Mouse (Mus musculus) forebrain, embryonic 10.5 days (tissue): ENCODE data around the gene B430306N03Rik. TPM values are rescaled to one million over a fixed set of nuclear protein-coding genes. Genes with fewer than 3 reads are reported as not detected.

Experiments used
- DNase-seq: peaks from one replicate; pipeline ENCODE4 v3.0.0-alpha.2; 2017; ENCODE audit warnings: low spot score; ENCODE audit errors: extremely low spot score
- H3K27ac ChIP-seq: fragments of 300-500 bp; sonication (generic); 2 replicates; pipeline ENCODE4 v1.5.1; 2016; ENCODE audit warnings: mild to moderate bottlenecking
- H3K27me3 ChIP-seq: fragments of 300-500 bp; sonication (generic); 2 replicates; pipeline ENCODE4 v1.6.1; 2016; ENCODE audit warnings: mild to moderate bottlenecking; ENCODE audit not compliant: poor library complexity, severe bottlenecking
- H3K36me3 ChIP-seq: fragments of 300-500 bp; sonication (generic); replicated peaks from 2 replicates; pipeline ENCODE4 v1.6.1; 2016; ENCODE audit warnings: mild to moderate bottlenecking, moderate library complexity
- H3K4me1 ChIP-seq: fragments of 300-500 bp; sonication (generic); 2 replicates; pipeline ENCODE4 v1.6.1; 2016
- H3K4me3 ChIP-seq: fragments of 300-500 bp; sonication (generic); 2 replicates; pipeline ENCODE4 v1.5.1; 2016; ENCODE audit warnings: mild to moderate bottlenecking, moderate library complexity
- H3K9me3 ChIP-seq: fragments of 300-500 bp; sonication (generic); 2 replicates; pipeline ENCODE4 v1.6.1; 2016; ENCODE audit warnings: mild to moderate bottlenecking, moderate library complexity
- WGBS: fragments of 180-500 bp; shearing (Covaris S2); methylation state at CpG from one replicate; pipeline ENCODE4 v1.1.7; 2016; 5-methylcytosine and 5-hydroxymethylcytosine counted together
- polyA plus RNA-seq: library from polyadenylated mRNA; unstranded; fragments of >200 nt; fragmentation: Nextera tagmentation; extraction: Ambion mirVana; gene quantifications from 2 replicates; pipeline ENCODE4 v1.2.1, GENCODE M21; 2016

B430306N03Rik gene
- polyA plus RNA-seq, 1 experiment from 2014 or later, result 0.06 TPM

DNA sequence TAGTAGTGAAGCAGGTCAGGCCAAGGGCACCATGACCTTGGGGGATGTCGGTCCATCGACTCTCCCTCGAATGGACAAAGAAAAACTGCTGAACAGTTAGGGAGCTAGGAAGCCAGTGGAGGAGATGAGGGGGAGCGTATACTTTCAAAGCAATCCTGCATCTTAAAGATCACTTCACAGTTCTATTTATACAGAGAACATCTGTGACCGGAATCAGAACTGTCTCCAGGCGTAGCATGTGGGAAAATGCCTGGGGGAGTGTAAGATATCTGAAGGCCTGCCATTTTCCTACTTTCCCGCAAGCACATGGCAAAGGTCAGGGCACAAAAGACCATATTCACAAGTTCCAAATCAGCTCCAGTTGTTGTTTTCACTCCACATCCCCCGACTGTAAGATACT lies 57.0 kb downstream of the B430306N03Rik start:
- 78% methylated on average over 8 of the region's 8 CpGs for WGBS
- no peak overlapping the region for H3K27ac ChIP-seq
- no peaks in the 10 kb centered on the region for H3K9me3 ChIP-seq
- no peaks in the 10 kb centered on the region for H3K36me3 ChIP-seq
- no peaks in the 10 kb centered on the region for H3K27me3 ChIP-seq
- no peak for DNase-seq
- no peak overlapping the region for H3K4me3 ChIP-seq
- no peaks in the 10 kb centered on the region for H3K4me1 ChIP-seq

DNA sequence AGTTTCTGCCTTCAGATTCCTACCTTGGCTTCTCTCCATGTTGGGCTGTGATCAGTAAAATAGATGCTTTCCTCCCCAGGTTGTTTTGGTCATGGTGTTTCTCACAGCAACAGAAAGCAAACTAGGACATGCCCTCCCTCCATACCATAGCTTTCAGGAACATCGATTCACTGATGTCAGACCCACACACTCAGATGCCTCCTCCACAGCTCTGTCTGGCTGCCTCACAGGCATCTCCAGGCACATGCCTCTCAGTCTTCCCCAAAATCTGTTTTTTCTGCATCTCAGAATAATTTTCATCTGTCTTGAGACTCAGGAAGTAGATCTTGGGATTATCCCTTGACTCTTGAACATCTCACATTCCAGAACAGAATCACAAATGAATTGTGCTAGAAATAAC lies 60.2 kb downstream of the B430306N03Rik start:
- 77% methylated on average over 1 of the region's 1 CpGs for WGBS
- Histone ChIP-seq H3K4me1 (no peaks in the 10 kb centered on the region), H3K27me3 (no peaks in the 10 kb centered on the region), H3K27ac (no peak overlapping the region), H3K9me3 (no peaks in the 10 kb centered on the region), H3K36me3 (no peaks in the 10 kb centered on the region), H3K4me3 (no peak overlapping the region)
- DNase-seq, result no peak

Other genes starting within 250 kb of the B430306N03Rik start
- gene 1700067P10Rik, start 226.8 kb upstream of the B430306N03Rik start, polyA plus RNA-seq, result not detected in 2 replicates
- not detected in 2 replicates for gene 9830107B12Rik, start 169.9 kb upstream of the B430306N03Rik start, polyA plus RNA-seq
- gene A530064D06Rik, start 148.9 kb upstream of the B430306N03Rik start, polyA plus RNA-seq, result not detected in 2 replicates
- gene Trem1, start 83.4 kb upstream of the B430306N03Rik start, polyA plus RNA-seq, result not detected in 2 replicates
- gene Trem3, start 68.4 kb upstream of the B430306N03Rik start, polyA plus RNA-seq, result not detected in 2 replicates
- gene Treml4, start 51.8 kb upstream of the B430306N03Rik start, polyA plus RNA-seq, result 0.11 TPM in 1 of 2 replicates, not detected in the other
- gene Treml2, start 16.6 kb upstream of the B430306N03Rik start, polyA plus RNA-seq, result 0.42 and 0.57 TPM in 2 replicates
- gene Trem2, start 30.3 kb downstream of the B430306N03Rik start, polyA plus RNA-seq, result 0.87 and 1.2 TPM in 2 replicates
- gene Treml1, start 43.8 kb downstream of the B430306N03Rik start, polyA plus RNA-seq, result 1.5 and 2.6 TPM in 2 replicates
- gene Nfya, start 93.8 kb downstream of the B430306N03Rik start, polyA plus RNA-seq, result 18.7 and 19.0 TPM in 2 replicates
- 107 TPM in 2 replicates for gene Oard1, start 93.9 kb downstream of the B430306N03Rik start, polyA plus RNA-seq
- 0.64 and 0.78 TPM in 2 replicates for gene Apobec2, start 116.8 kb downstream of the B430306N03Rik start, polyA plus RNA-seq
- not detected in 2 replicates for gene Tspo2, start 135.4 kb downstream of the B430306N03Rik start, polyA plus RNA-seq
- 0.07 and 0.27 TPM in 2 replicates for gene Unc5cl, start 138.8 kb downstream of the B430306N03Rik start, polyA plus RNA-seq